Mouse (Mus musculus) spleen, adult 2 months (tissue): ENCODE results near the gene Sigmar1.

ENCODE experiments used
- CTCF ChIP-seq: fragments of 200-500 bp; IDR thresholded peaks from 2 replicates; pipeline ENCODE4 v1.5.1; 2011; ENCODE audit warnings: mild to moderate bottlenecking, inconsistent platforms; ENCODE audit not compliant: insufficient read depth, insufficient read length, insufficient replicate concordance; ENCODE audit errors: extremely low read depth
- POLR2A ChIP-seq: fragments of 200-500 bp; IDR thresholded peaks from 2 replicates; pipeline ENCODE4 v1.6.1; 2011; ENCODE audit warnings: low read depth, low read length, inconsistent platforms

DNA sequence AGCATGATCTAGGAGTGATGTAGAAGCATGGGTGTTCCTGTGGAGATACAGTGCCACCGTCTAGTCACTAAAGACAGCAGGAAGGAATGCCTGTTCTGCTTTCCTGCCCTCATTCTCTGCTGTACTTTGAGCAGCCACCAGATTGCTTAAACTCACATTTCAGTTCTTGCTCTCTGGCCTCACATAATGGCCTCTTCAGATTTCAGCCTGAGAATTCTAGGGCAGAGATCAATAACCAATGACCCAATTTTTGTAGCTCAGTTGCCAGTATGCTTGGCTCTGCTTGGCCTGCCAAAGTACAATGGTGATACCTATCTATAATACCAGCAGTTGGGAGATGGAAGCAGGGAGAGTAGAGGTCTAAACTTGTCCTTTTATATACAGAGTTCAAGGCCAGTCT lies 10.9 kb downstream of the Sigmar1 start:
- TF ChIP-seq POLR2A (no peak), CTCF (no peak)
